Mouse (Mus musculus) neural tube, embryonic 15.5 days (tissue): Measurements from ENCODE around the gene Cbs. TPM values are rescaled to one million over a fixed set of nuclear protein-coding genes. Genes with fewer than 3 reads are reported as not detected.

Source experiments
- ATAC-seq: fragments of 200-750 bp; cut with Nextera tagmentation; 2 replicates; pipeline ENCODE4 v1.8.0; 2017; ENCODE audit warnings: mild to moderate bottlenecking, moderate TSS enrichment, moderate library complexity; ENCODE audit not compliant: low FRiP score
- H3K27ac ChIP-seq: fragments of 300-500 bp; sonication (generic); replicated peaks from 2 replicates; pipeline ENCODE4 v1.5.1; 2015; ENCODE audit warnings: mild to moderate bottlenecking, inconsistent platforms
- H3K27me3 ChIP-seq: fragments of 300-500 bp; sonication (generic); replicated peaks from 2 replicates; pipeline ENCODE4 v1.6.1; 2015; ENCODE audit warnings: inconsistent platforms
- H3K36me3 ChIP-seq: fragments of 300-500 bp; sonication (generic); 2 replicates; pipeline ENCODE4 v1.6.1; 2015; ENCODE audit warnings: inconsistent platforms
- H3K4me1 ChIP-seq: fragments of 300-500 bp; sonication (generic); 2 replicates; pipeline ENCODE4 v1.6.1; 2015; ENCODE audit warnings: inconsistent platforms
- H3K4me2 ChIP-seq: fragments of 300-500 bp; sonication (generic); 2 replicates; pipeline ENCODE4 v1.6.1; 2015; ENCODE audit warnings: inconsistent platforms, mild to moderate bottlenecking, moderate library complexity
- H3K4me3 ChIP-seq: fragments of 300-500 bp; sonication (generic); replicated peaks from 2 replicates; pipeline ENCODE4 v1.5.1; 2015; ENCODE audit warnings: mild to moderate bottlenecking, inconsistent platforms
- H3K9ac ChIP-seq: fragments of 300-500 bp; sonication (generic); replicated peaks from 2 replicates; pipeline ENCODE4 v1.6.1; 2015; ENCODE audit warnings: mild to moderate bottlenecking, inconsistent platforms
- H3K9me3 ChIP-seq: fragments of 300-500 bp; sonication (generic); replicated peaks from 2 replicates; pipeline ENCODE4 v1.6.1; 2016; ENCODE audit warnings: inconsistent platforms
- WGBS: fragments of 180-500 bp; shearing (Covaris S2); methylation state at CpG from one replicate; pipeline ENCODE4 v1.1.7; 2015; ENCODE audit warnings: mixed read lengths; 5-methylcytosine and 5-hydroxymethylcytosine counted together
- polyA plus RNA-seq: library from polyadenylated mRNA; unstranded; fragments of >200 nt; fragmentation: Nextera tagmentation; extraction: Ambion mirVana; gene quantifications from 2 replicates; pipeline ENCODE4 v1.2.1, GENCODE M21; 2015

Cbs gene
- polyA plus RNA-seq, 1 experiment from 2014 or later = 12.4 TPM

- WGBS = 50% methylated on average over 8 of the region's 8 CpGs
- Histone ChIP-seq H3K9me3 (no peaks in the 10 kb centered on the region), H3K36me3 (peaks cover 19% of the 10 kb centered on the region), H3K4me1 (peaks cover 4% of the 10 kb centered on the region), H3K4me3 (no peak overlapping the region), H3K4me2 (no peak overlapping the region), H3K27ac (no peak overlapping the region), H3K27me3 (peaks cover 5% of the 10 kb centered on the region; the same call in 1 of the 2 replicates), H3K9ac (no peak overlapping the region)
- no peak for ATAC-seq
Observed at GRCm38 (mm10) chr17:31642331-31642730, 5.3 kb upstream of the Cbs start.

- Histone ChIP-seq H3K27me3 (peaks cover 24% of the 10 kb centered on the region), H3K4me3 (no peak overlapping the region), H3K9me3 (no peaks in the 10 kb centered on the region), H3K36me3 (no peaks in the 10 kb centered on the region), H3K27ac (no peak overlapping the region; the same call in 1 of the 2 replicates), H3K4me1 (peaks cover 20% of the 10 kb centered on the region), H3K9ac (no peak overlapping the region), H3K4me2 (no peak overlapping the region)
- 49% methylated on average over 4 of the region's 4 CpGs for WGBS
- ATAC-seq = no peak
Observed at GRCm38 (mm10) chr17:31639651-31640050, 2.6 kb upstream of the Cbs start.

- Histone ChIP-seq H3K4me3 (no peak overlapping the region), H3K36me3 (no peaks in the 10 kb centered on the region), H3K9ac (no peak overlapping the region), H3K27ac (peak overlapping the region; percentile 71), H3K9me3 (no peaks in the 10 kb centered on the region), H3K4me2 (peak overlapping the region; percentile 99), H3K4me1 (peaks cover 20% of the 10 kb centered on the region), H3K27me3 (peaks cover 24% of the 10 kb centered on the region)
- WGBS = 46% methylated on average over 9 of the region's 9 CpGs
- ATAC-seq = no peak
Observed at GRCm38 (mm10) chr17:31637866-31638570, 980 bp upstream of the Cbs start.

- 4% methylated on average over 45 of the region's 45 CpGs for WGBS
- Histone ChIP-seq H3K4me2 (peak overlapping the region; percentile 99), H3K36me3 (no peaks in the 10 kb centered on the region), H3K27ac (peak overlapping the region; percentile 64; the same call in 1 of the 2 replicates), H3K4me1 (peaks cover 20% of the 10 kb centered on the region), H3K9ac (peak overlapping the region; percentile 56), H3K27me3 (peaks cover 24% of the 10 kb centered on the region), H3K9me3 (no peaks in the 10 kb centered on the region), H3K4me3 (peak overlapping the region; percentile 56)
- ATAC-seq = peak; percentile 53; the same call in 1 of the 2 replicates
Observed at GRCm38 (mm10) chr17:31636277-31636941, 629 bp downstream of the Cbs start.

- H3K4me3 ChIP-seq = peak overlapping the region; percentile 56; the same call in 1 of the 2 replicates
- WGBS = 61% methylated on average over 11 of the region's 11 CpGs
- no peak for ATAC-seq
Observed at GRCm38 (mm10) chr17:31635781-31636180, 1.3 kb downstream of the Cbs start.

GRCm38 (mm10) chr17:31634896-31635295 is 2.1 kb downstream of the Cbs start:
- Histone ChIP-seq H3K4me2 (no peak overlapping the region), H3K9me3 (no peaks in the 10 kb centered on the region), H3K27ac (no peak overlapping the region), H3K4me1 (peaks cover 20% of the 10 kb centered on the region), H3K36me3 (no peaks in the 10 kb centered on the region), H3K4me3 (no peak overlapping the region), H3K9ac (no peak overlapping the region), H3K27me3 (peaks cover 24% of the 10 kb centered on the region)
- ATAC-seq = no peak
- WGBS = 79% methylated on average over 5 of the region's 5 CpGs

More at GRCm38 (mm10) chr17:31635781-31636180, 1.3 kb downstream of the Cbs start:
- no peak overlapping the region for H3K27ac ChIP-seq
- peaks cover 20% of the 10 kb centered on the region for H3K4me1 ChIP-seq
- H3K4me2 ChIP-seq = peak overlapping the region; percentile 99
- H3K9me3 ChIP-seq = no peaks in the 10 kb centered on the region
- H3K27me3 ChIP-seq = peaks cover 24% of the 10 kb centered on the region
- H3K36me3 ChIP-seq = no peaks in the 10 kb centered on the region
- no peak overlapping the region for H3K9ac ChIP-seq

- Histone ChIP-seq H3K9me3 (0 out of 2 replicates have a peak, but pooled peaks cover 2% of the 10 kb centered on the region), H3K4me3 (no peak overlapping the region), H3K36me3 (no peaks in the 10 kb centered on the region), H3K27ac (0 out of 2 replicates have a peak overlapping the region, but pooled peaks have one; percentile 23), H3K9ac (no peak overlapping the region), H3K4me1 (peaks cover 20% of the 10 kb centered on the region), H3K27me3 (peaks cover 22% of the 10 kb centered on the region), H3K4me2 (no peak overlapping the region)
- ATAC-seq = no peak
- 40% methylated on average over 6 of the region's 6 CpGs for WGBS
Observed at GRCm38 (mm10) chr17:31633007-31633406, 4.0 kb downstream of the Cbs start.

GRCm38 (mm10) chr17:31631081-31631800 is 5.8 kb downstream of the Cbs start:
- WGBS = 87% methylated on average over 10 of the region's 10 CpGs
- H3K4me2 ChIP-seq = no peak overlapping the region
- no peaks in the 10 kb centered on the region for H3K36me3 ChIP-seq
- H3K4me1 ChIP-seq = peaks cover 5% of the 10 kb centered on the region
- no peak overlapping the region for H3K4me3 ChIP-seq
- H3K27me3 ChIP-seq = peaks cover 14% of the 10 kb centered on the region
- H3K27ac ChIP-seq = no peak overlapping the region
- H3K9ac ChIP-seq = no peak overlapping the region
- no peak for ATAC-seq
- 0 out of 2 replicates have a peak, but pooled peaks cover 7% of the 10 kb centered on the region for H3K9me3 ChIP-seq

- H3K4me1 ChIP-seq = no peaks in the 10 kb centered on the region
- H3K27me3 ChIP-seq = no peaks in the 10 kb centered on the region
- ATAC-seq = no peak
- H3K36me3 ChIP-seq = no peaks in the 10 kb centered on the region
- H3K4me3 ChIP-seq = no peak overlapping the region
- WGBS = 95% methylated on average over 2 of the region's 2 CpGs
- no peak overlapping the region for H3K27ac ChIP-seq
- H3K9me3 ChIP-seq = 0 out of 2 replicates have a peak, but pooled peaks cover 7% of the 10 kb centered on the region
- H3K9ac ChIP-seq = no peak overlapping the region
- H3K4me2 ChIP-seq = no peak overlapping the region
Observed at GRCm38 (mm10) chr17:31627961-31628360, 9.1 kb downstream of the Cbs start.

GRCm38 (mm10) chr17:31623101-31623500 is 13.9 kb downstream of the Cbs start:
- H3K9me3 ChIP-seq = 0 out of 2 replicates have a peak, but pooled peaks cover 6% of the 10 kb centered on the region
- H3K36me3 ChIP-seq = no peaks in the 10 kb centered on the region
- H3K4me1 ChIP-seq = no peaks in the 10 kb centered on the region
- ATAC-seq = no peak
- no peaks in the 10 kb centered on the region for H3K27me3 ChIP-seq
- H3K4me2 ChIP-seq = no peak overlapping the region
- no peak overlapping the region for H3K9ac ChIP-seq
- no peak overlapping the region for H3K4me3 ChIP-seq
- H3K27ac ChIP-seq = no peak overlapping the region
- 96% methylated on average over 4 of the region's 4 CpGs for WGBS

GRCm38 (mm10) chr17:31613086-31613755 is 23.8 kb downstream of the Cbs start:
- Histone ChIP-seq H3K27ac (no peak overlapping the region), H3K4me3 (no peak overlapping the region), H3K4me2 (no peak overlapping the region), H3K4me1 (no peaks in the 10 kb centered on the region), H3K9ac (no peak overlapping the region), H3K36me3 (0 out of 2 replicates have a peak, but pooled peaks cover under 1% of the 10 kb centered on the region), H3K9me3 (no peaks in the 10 kb centered on the region), H3K27me3 (no peaks in the 10 kb centered on the region)
- 82% methylated on average over 4 of the region's 4 CpGs for WGBS
- no peak for ATAC-seq
